Mouse (Mus musculus) spleen, postnatal 36 days (tissue): ENCODE measurements around the gene Upp2.

Experiments used
- DNase-seq, 2 experiments: peaks; one replicate each; pipeline ENCODE4 v3.0.0; 2022; ENCODE audit warnings: low spot score in 2 of 2, mixed read lengths in 1 of 2

The Upp2 gene

DNA sequence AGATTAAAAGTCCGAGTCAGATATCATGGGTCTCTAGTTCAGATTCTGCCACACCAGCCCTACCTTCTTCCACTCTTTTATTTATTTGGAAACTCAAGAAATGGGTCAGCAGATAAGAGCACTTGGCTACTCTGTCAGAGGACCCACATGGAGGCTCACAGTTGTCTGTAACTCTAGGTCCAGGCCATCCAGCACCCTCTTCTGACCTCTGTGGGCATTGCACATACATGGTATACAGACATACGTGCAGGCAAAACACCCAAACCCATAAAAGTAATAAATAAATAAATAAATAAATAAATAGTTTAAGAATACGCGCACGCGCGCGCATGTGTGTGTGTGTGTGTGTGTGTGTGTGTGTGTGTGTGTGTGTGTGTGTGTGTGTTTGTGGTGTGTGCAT lies 47.8 kb downstream of the Upp2 start:
- no peak for DNase-seq

DNA sequence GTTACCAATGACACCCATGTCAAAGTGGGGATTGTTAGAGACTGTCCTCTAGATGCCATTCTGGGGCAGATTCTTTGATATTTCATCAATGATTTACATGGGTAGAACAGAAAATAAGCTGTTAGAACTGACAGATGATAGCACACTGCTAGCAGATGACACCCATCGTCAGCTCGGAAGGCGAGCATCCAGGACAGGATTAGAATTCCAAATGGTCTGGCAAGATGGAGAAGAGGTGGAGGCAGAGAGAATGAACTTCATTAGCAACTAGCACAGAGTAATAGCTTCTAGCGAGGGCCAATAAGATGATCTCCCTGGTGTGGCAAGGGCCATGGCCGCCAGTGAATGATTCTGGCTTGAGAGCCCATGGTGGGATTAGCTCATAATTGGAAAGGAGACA lies 48.7 kb downstream of the Upp2 start:
- DNase-seq, result no peak

DNA sequence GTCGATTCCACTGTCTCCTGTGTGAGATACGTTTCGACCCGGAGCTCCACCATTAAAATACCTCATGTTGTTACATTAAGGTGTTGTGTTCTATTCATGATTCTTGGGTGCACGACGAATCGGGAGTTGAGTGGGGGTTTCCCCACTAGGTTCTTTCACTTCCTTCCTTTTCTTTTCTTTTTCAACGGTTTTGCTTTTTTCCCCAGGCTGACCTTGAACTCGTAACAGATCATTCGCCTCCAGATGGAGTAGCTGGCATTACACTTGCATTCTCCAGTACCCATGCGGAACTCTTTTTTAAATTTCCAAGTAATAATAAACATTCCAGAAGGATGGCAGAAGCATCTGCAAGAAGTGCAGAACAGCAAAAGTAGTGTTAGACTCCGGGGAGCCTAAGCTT lies 58.1 kb downstream of the Upp2 start:
- no peak for DNase-seq

DNA sequence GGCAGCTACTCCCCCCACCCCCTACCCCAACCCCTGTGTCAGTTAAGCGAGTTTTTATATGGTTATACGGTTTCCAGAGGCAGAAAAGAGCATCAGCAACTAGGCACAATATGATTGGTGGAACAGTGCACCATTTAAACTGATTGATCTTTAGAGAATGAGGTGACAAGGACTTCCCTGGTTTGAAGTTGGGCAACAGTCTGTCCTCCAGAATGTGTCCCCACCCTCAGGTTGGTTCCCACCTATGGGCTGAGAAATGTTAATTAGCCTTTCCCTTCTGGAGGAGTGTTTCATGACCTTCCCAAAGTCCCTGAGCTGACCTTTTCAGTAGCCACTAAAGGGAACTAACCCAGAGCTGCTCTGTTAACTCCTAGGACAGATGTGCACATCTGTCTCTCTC lies 58.6 kb downstream of the Upp2 start:
- DNase-seq, result no peak

DNA sequence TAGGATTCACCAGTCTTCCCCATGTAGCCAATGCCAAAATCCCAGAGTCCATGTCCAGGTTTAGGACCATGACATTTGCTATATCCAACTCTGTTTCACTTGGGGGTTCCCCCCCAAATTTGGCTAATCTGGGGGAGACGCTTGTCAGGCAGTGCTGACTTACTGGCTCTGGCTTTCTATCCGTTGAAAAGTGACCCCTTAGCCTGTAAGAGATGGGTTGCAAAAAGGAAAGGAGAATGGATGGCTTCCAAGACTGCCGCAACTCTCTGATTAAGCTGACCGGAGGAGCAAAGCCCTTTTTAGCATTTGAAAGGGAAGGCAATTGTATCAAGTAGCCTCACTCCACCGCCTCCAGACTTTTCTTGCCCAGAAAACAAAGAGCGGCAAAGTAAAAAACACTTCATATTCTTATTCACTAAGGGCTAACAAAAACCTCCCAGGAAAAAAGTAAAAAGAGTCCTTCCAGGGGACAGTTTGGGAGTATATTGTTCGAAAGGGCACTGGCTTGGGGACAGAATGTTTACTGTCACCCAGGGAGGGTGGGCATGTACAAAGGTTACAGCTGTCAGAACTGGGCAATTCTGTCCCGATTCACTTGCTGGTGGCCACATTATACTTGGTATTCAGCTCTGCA lies 59.2 kb downstream of the Upp2 start:
- no peak for DNase-seq

DNA sequence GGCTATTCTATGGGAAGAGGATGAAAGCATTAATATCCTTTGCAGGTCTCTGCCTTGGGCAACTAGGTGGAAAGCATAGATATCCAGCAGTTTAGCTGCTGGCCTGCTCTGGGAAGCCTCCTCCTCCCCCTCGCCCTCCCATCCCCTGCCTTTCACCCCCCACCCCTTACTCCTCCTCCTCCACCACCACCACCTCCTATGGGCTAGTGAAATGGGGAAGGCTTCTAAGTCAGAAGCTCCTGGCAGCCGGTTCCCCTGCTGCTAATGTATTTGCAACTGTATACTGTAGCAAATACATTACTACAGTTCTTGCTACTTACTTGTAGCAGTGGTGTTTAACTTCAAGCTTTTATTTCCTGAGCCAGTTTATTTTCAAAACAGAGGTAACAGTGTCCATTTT lies 60.9 kb downstream of the Upp2 start:
- DNase-seq, result no peak

DNA sequence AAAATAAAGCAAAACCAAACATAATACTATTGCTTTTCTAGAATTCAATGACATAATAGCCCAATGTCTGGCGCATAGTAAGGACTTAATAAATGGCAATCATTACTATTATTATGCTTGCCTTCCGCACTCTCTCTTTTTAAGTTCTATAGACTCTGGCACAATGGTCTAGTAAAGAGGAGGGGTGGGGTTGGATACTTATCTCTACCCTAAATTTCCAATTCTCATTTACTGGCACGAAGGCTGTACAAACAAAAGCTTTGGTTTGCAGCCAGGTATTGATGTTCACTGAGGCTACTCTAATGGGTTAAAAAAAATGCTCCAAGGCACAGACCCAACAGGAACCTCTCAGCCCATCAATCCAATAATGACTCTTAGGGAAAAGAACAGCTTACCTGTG lies 61.9 kb downstream of the Upp2 start:
- no peak for DNase-seq

DNA sequence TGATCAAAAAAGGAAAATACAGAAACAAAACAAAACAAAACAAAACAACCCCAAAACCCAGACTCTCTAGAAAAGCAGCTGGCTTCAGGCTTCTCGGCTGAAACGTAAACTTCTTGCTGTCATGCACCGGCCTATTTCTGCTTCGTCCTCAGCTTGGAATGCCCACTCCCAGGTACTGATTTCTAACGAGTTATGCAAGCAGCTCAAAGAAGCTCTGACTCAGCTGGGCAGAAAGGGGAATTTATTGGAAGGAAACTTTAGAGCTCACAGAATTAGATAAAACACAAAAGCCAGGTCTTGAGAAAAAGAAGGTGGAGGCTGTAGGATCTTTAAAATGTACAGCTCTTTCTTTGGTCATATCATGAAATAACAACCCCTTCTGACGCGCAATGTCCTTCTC lies 62.3 kb downstream of the Upp2 start:
- DNase-seq, result no peak

DNA sequence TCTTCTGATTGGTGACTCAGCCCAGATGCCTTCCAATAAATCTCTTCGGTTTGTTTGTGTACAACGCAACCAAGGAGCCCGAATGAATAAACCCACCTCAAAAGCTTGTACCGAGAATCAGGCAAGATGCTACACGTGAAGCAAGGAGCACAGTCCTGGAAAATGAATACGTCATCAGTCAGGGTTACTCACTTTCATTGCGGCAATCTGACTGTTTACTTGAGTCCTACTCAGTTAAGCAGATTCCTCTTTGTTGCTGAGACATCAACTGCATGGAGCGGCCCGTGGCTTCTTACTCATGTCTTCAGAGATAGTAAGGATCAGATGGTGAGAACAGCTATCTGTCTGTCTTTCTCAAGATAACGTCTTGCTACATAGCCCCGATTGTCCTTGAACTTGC lies 66.7 kb downstream of the Upp2 start:
- DNase-seq, result no peak

DNA sequence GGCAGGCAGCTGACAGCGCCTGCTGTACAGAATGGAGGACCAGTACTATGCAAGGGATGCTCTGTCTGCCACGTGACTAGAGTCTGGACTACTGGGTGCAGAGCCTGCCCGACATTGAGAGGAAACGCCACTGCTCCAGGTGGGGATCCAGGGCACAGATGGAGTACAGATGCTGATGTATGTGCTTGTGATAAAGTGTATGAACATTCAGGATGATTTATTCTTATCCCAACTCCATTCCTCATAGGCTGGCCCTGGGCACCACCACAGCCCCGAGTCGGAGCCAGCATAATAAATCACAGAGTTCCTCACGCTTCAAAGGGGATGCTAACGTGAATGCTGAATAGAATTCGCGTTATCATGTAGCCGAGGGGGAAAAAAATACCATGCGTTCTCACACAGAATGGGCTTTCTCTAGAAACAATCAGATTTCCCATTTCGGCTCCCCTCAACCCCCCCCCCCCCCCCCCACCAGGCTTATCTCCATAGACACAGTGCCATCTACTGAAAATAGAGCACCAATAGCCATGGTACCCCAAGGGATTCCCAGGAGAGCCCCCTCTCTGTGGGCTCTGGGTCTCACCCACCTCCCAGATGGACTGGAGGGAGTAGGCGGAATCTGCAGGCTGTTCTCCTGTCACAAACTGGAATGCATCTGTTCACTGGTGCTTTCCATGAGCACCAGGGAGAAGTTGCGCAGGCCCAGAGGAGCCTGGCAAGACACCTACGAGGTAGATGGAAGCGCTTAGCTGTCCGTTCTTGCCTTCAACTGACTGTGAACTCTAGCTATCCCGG lies 74.9 kb downstream of the Upp2 start:
- DNase-seq, result no peak

DNA sequence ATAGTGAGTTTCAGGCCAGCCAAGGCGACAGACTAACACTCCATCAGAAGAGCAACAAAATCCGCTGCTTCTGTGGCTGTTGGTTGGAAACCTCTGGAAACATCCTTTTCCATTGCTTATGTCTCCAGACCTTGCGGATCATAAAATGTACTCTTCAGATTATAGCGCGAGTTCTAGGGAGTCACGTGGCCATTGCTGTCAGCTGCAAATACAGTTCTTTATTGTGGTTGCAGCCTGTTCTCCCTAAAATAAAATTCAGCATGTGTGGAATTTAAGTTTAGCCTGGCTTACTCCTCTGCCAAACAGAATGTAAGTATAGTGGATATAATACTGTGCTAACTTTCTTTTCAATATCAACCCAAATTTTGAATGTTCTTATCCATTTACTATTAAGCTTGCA lies 78.6 kb downstream of the Upp2 start:
- DNase-seq, result no peak

DNA sequence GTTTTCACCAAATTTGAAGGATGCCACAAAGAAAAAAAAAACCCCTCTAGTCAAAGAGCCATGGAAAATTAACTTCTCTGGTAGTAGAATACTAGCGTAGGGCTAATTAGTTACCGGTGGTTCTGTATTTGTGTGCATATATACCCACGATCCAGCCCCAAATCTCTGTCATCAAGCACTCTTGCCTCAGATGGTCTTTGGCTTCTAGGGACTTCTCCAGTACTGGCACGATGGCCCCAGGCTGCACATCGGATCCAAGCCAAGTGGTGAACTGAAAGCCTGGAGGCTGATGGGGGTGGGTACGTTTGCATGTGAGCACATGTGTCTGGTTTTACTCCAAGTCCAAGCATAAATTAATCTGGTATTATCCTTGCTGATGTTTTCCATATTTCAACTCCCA lies 88.1 kb downstream of the Upp2 start:
- DNase-seq, result no peak

DNA sequence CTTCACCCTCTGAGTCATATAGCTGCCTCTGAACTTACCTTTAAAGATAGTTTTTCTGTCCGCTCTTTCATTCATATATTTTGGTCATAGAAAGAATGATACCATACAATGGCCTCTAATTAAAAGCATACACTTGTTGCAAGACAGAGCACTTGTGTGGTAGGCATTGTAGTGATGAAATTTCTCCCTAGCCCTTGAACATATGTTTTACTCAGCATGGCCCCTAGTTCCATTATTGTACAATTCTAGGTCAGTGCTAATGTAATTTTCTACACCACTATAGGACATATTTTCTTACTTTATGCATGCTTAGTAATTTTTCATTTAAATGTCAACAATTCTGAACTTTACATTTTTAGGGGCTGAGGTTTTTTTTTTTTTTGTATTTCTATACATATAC lies 89.9 kb downstream of the Upp2 start:
- no peak for DNase-seq

DNA sequence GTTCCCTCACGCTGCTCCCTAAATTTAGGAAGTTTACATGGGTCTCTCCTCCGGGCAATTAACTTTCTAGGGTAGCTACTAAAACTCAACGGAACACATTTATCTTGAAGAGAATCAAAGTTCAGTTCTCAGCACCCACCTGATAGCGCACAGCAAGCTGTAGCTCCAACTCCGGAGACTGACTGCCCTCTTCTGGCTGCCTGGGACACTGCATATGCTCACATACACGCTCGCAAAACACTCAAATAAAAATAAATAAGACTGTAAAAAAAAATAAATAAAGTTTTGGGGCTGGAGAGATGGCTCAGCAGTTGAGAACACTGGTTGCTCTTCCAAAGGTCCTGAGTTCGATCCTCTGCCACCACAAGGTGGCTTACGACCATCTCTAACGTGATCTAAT lies 90.8 kb downstream of the Upp2 start:
- DNase-seq, result no peak

DNA sequence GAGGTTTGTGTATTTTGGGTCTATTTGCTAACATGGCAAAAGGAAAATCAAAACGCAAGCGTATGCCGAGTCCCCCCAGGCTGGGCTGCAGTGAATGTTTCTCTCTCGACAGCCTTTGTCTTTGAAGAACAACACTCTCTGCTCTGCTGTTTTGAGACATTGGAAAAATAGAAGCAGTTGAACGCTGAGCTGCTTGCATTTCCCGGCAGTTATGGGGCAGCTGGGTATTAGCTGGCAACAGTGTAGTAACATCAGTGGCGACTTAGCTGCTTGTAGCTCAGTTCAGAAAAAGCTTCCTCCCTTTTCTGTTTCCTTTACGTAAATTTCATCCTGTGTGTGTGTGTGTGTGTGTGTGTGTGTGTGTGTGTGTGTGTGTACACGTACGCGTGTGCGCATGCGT lies 93.5 kb downstream of the Upp2 start:
- no peak for DNase-seq

DNA sequence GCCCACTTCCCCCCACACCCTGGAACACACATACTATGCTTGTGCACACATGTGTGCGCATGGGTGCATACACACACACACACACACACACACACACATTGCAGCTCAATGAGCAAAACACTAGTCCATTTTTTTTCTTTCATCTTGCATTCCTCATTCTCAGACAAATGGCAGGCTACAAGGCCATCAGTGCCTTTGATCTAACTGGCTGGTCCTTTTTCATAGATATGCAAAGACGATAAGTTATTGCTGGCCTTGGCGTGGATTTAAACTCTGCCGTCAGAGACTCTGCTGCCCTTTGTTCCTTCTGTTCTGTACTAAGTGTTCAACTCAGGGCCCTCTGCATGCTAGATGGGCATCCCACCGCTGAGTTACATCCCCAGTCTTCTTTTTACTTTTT lies 94.0 kb downstream of the Upp2 start:
- no peak for DNase-seq

DNA sequence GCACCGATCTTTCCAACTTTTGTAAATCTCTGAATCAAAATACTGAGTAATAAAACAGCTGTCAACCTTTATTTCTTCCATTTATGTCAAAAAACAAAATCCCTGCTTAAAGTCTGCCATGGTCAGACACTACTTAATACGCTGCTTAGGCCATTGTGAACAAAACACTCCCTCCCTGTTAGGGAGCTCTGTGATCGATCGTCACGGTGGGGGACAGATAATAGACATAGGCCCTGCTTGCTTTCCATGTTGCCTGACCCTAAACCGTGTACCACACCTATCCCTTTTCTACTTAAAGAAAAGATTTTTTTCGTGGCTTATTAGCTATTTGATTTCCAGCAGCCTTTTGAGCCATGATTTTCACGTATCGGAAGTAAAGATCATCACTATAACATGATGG lies 95.6 kb downstream of the Upp2 start:
- DNase-seq, result no peak

DNA sequence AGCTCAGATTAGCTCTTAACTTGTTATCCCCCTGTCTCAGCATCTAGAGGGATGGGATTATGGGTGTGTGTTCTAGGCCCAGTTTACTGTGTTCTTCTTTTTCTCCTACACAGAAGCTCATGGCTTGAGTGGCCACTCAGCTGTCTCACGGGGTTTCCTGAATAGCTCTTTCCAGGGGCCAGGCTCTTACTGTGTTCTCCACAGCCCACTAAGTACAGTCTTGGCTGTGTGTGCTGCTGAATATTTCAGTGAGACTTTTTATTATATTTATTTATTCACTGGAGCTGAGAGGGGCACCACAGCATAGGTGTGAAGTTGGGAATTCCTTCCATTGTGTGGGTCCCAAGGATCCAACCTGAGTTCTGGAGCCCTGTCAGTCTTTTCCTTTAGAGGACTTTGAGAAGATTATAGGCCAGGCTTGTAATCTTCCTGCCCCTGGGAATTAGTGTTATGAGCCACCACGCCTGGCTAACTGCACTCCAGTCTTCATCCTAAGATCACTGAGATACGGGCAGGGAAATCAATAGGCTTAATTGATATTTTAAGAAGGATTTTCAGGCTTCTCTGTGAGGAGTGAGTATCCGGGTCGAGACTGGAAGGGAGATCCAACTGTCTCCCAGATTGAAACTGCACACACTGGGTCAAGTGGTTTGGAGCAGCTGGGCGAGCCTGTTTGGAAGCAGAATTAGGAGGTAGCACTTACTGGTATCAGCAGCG lies 96.5 kb downstream of the Upp2 start:
- no peak for DNase-seq

DNA sequence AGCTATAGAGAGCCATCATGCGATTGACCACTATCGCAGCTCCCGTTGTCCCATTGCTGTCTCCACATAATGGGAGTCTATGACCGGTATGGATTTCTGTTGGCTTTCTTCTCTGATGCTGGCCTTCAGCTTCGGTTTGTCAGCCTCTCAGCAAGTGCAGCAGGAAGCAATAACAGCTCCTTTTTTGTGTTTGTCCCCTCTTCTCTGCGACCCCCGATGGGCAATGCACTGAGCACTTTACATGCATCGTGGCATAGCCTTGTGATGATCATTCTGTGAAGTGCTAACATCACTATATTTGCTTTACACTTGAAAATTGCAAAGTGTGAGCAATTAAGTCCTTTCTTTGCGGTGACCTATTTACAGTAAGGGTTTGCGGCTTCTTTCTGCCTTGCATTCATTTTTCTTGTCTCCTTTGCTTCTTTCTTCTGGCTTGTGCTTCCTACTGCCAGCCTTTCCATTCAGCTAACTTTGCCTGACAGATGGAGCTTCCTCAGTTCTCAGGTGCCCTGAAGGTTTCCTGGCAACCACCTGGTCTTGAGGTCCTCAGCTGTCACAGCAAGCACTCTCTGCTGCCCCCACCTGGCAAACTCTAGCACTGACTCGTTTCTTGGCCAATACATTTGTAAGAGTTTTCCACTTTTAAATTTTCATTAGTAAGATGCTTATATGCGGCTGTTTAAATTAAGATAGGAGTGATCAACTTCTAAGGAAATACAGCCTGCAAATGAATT lies 98.2 kb downstream of the Upp2 start:
- DNase-seq, result peak in 1 of 2 experiments; percentile 13

DNA sequence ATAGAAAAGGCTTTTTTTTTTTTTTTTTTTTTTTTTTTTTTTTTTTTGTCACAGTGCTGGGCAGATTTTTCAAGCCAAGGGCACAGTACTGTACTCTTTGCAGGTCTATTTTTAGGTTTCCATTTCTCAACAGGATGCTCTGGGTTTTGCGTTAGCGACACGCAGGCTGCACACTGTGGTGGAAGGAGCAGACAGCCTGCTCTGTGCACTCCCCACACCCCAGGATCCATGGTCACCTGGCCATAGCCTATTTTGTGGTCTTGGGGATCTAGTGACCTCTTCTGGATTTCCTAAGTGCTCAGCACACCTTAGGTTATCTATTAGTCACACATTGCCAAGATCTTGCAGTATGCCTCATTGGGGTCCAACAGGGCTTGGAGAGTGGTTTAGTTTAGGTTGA lies 100.2 kb downstream of the Upp2 start:
- no peak for DNase-seq

DNA sequence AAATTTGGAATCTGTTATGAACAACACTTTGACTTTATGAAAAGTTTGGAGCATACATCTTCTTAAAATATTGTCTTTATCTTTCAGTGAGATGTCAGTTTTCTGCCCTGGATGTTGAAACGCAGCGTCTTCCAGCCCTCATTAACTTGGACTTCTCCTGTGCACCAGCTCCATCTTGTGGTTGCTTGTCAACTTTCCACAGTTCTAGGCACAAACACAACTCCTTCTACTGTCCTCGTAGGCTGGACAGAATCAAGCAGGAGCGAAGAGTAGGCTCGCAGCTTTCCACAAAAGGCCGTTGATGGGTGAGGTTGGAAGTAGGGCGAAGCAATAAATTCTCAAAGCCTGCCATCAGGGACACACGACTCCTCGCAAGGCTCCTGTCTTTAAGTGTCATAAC lies 100.9 kb downstream of the Upp2 start:
- peak in 1 of 2 experiments; percentile 4 for DNase-seq

DNA sequence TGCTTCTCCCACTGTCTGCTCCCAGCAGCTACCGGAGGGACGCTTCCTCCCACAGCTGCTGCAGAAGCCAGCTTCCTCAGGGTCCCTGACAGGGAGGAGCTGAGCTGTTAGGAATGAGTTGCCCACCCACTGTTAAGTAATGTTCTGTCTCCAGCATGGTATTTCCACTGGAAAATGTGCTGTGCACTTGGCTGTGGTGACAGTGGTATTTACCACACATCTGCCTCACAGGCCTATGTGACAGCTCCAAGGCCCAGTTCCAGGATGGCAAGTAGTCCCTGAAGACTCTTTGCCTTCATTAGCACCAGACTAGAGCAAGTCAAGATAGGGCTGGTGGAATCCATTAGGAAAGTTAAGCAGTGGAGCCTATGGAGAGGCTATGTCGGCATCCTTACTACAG lies 102.0 kb downstream of the Upp2 start:
- DNase-seq, result no peak
